Mouse (Mus musculus) spleen, postnatal 4 days (tissue): ENCODE results near the gene Csf3.
"Not testable (repeated sequence)": the region's sequence is repeated elsewhere in the genome, so short reads cannot be mapped to it uniquely, and the experiment has no call there.

ENCODE experiments used
- DNase-seq, 2 experiments: peaks; one replicate each; pipeline ENCODE4 v3.0.0; 2022; ENCODE audit warnings: low spot score in 2 of 2

Gene Csf3

DNA sequence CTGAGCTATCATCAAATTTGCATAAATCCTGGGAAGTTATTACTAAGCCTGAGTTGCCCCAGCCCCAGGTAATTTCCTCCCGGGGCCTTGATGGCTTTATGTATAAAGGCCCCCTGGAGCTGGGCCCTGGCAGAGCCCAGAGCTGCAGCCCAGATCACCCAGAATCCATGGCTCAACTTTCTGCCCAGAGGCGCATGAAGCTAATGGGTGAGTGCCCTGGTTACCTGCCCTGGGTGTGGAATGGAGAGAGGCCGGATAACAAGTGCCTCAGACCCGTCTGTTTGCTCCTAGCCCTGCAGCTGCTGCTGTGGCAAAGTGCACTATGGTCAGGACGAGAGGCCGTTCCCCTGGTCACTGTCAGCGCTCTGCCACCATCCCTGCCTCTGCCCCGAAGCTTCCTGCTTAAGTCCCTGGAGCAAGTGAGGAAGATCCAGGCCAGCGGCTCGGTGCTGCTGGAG lies at the start of gene Csf3:
TSS of gene Csf3 (plus strand) at position 51 of the 458 bp plus-strand sequence.
- no peak for DNase-seq

DNA sequence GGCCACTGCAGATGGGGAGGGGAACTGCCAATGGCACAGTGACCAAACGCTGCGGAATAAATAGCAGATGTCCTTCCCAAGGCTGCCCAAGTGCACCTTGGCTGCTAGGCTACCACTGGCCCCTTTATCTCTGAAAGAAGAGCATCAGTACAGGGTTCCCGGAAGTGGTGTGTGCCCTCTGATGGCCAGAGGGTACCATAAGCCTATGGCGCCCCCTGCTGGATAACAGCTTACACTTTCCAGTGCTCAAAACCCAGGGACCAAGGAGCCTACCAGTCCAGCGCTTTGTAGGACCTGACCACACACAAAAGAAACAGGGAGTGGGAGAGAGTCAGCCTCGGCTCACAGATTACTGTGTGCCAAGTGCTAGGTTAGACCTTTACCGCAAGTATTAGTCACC lies 46.0 kb upstream of the Csf3 start:
- DNase-seq = peak; percentile 53 to 80

DNA sequence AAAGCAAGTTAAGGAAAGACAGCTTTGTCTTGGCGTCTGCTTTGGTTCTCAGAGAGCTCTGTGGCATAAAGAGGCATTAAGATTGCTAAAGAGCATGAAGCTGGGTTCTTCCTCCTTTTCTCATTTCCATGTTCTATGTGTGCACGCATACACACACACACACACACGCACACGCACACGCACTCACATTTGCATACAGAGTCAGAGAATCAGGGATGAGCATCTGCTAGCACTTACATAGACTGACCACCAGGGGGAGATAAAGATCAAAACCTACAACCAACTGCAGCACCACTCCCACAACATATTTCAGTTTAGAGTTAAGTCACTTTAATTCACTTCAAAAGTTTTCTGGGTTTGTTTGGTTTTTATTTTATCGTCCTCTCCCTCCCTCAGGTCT lies 40.5 kb upstream of the Csf3 start:
- DNase-seq = peak in 1 of 2 experiments; percentile 31

DNA sequence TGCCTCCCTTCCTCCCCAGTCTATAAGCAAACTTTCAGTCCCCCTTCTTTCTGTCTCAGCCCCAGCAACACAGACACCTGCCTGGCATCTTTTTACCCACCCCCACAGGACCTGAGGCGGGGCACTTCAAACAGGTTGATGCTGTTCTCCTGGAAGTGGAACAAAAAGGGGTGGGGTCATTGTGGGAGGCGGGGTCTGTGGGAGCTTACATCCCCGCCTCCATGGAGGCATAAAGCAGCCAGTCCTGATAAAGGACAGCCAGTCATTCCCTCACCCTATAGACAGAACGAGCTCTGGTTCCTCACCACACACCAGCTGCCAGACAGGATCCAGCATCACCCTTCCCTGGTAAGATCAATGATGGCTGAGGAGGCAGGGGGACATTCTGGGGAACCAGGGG lies 37.0 kb upstream of the Csf3 start, which contains the start of gene Gsdma:
TSS of gene Gsdma (plus strand) at position 261 of the 400 bp plus-strand sequence.
- DNase-seq = no peak

DNA sequence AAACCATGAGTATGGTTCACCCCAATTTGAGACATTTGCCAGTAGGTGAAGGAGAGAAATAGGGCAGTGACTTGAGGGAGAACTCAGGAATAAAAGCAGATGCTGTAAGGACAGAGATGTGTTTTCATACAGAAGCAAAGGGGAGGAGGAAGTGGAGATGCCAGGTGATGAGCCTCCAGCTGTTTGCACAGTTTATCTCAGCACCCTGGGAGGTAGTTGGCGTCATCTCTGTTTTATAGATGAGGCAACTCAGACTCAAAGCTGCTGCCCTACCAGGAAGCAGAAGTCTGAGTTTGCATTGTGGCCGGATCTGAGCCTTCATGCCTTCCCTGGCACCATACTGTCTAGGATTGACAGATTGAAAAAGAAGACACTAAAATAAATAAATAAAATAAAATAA lies 32.1 kb upstream of the Csf3 start:
- DNase-seq = no peak

DNA sequence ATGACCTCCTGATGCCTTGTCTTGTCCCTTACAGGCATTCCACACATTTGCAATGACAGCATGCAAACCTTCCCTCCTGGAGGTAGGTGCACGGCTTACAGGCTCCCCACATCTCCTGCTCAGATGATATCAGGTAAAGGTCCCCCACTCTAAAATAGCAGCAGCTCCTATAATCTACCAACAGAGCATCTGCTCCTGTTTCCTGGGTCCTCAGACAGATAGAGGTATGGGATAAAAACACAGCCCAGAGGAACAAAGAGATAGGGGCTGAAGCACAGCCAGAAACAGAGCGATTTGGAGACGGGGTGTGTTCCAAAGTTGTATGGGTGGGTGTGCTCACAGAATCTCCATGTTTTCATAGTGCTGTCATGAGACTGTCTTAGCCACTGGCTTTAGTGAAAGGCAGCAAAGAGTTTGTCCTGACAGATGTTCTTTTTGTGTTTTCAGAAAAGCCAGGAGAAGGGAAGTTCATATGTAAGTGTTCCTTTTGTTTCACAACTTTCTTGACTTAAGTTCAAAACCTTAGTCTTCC lies 29.7 kb upstream of the Csf3 start:
- no peak for DNase-seq

DNA sequence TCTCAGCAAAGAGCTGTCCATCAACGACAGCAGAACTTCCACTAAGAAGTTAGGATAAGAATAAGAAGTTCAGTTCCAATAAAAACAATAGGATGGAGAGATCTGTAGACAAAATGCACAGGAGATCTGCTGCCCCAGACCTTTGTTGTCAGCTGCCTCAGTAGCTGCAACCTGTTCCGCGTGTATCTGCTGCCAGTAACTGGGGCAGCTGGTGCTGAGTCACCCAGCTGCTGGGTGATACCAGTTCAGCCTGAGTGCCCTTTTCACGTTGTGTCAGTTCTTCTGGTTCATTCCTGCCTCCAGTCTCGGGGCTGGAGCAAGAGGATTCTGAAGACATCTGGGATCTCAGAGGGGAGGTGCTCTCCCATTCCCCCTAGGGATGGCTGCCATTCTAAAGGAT lies 29.2 kb upstream of the Csf3 start:
- peak in 1 of 2 experiments; percentile 26 for DNase-seq

DNA sequence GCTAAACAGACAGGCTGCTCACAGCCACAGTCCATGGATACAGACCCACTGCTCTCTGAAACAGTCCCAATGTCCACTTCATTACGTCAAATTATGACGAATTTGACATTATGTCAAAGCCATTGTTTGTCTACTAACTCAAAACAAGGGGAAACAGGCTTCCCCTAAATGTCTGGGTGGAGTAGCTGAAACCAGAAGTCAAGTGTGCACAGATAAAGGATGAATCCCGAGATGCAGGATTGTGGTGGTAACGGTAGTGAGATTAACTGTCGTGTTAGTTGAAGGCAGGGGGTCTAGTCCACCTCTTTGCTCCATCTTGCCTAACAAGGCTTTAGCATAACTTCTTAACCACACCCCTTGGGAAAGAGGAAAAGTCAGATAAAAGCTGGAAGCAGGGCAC lies 28.6 kb upstream of the Csf3 start:
- DNase-seq = no peak

DNA sequence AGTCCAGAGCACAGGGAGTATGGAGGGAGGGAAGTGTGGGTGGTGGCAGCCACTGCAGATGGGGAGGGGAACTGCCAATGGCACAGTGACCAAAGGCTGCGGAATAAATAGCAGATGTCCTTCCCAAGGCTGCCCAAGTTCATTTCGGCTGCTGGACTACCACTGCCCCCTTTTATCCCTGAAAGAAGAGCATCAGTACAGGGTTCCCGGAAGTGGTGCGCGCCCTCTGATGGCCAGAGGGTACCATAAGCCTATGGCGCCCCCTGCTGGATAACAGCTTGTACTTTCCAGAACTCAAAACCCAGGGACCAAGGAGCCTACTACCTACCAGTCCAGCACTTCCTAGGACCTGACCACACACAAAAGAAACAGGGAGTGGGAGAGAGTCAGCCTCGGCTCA lies 27.9 kb upstream of the Csf3 start:
- peak; percentile 67 to 82 for DNase-seq

DNA sequence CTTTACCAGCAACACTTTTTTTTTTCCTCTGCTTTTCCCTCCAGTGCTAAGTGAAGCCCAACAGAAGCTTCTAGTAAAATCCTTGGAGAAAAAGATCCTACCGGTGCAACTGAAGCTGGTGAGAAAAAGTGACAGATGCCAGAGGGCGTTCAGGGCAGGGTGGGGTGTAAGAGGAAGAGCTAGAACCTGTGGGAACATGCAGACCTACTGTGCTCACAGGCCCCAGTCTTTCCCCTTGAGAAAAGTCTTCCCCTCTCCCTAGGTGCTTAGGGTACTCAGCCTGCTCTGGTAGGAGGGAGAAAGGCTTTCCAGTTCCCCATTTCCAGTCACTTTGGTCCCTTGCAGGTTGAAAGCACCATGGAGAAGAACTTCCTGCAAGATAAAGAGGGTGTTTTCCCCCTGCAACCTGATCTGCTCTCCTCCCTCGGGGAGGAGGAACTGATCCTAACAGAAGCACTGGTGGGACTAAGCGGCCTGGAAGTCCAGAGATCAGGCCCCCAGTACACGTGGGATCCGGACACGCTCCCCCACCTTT lies 25.2 kb upstream of the Csf3 start:
- no peak for DNase-seq

DNA sequence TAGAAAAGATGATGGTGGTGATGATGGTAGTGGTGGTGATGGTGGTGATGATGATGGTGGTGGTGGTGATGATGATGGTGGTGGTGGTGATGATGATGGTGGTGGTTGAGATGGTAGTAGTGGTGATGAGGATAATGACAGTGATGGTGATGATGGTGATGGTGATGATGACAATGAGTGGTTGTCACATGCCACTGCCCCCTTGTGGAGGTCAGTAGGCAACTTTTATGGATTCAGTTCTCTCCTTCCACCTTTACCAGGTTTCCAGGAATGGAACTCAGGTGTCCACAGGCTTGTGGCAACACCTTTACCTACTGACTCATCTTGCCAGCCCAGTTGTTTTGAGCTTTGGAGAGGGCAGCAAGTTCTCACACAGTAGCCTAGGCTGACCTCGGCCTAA lies 21.0 kb upstream of the Csf3 start:
- no peak for DNase-seq

DNA sequence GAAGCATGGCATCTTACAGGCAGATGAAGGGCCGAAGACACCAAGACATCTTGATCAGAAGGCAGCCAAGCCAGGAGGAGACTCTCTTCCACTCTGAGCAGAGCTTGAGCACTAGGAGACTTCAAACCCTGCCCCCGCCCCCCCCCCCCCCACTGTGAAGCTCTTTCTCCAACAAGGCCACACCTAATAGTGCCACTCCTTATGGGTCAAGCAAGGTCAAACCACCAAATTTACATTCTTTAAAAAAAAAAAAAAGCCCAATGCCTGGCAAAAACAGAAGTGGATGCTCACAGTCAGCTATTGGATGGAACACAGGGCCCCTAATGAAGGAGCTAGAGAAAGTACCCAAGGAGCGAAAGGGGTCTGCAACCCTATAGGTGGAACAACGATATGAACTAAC lies 20.5 kb upstream of the Csf3 start:
- not testable (repeated sequence) for DNase-seq

DNA sequence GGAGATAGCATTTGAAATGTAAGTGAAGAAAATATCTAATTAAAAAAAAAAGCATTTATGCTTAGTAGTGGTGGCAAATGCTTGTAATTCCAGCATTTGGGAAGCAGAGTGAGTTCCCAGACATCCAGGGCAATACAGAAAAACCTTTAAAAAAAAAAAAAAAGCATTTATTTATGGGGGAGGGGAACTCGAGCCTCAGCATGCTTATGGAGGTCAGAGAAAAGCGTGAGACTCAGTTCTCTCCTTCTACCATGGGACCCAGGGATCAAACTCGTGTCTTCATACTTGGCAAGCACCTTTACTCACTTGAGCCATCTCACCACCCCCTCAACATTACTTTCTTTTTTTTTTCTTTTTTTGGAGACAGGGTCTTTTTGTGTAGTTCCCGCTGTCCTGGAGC lies 19.9 kb upstream of the Csf3 start:
- DNase-seq = no peak

DNA sequence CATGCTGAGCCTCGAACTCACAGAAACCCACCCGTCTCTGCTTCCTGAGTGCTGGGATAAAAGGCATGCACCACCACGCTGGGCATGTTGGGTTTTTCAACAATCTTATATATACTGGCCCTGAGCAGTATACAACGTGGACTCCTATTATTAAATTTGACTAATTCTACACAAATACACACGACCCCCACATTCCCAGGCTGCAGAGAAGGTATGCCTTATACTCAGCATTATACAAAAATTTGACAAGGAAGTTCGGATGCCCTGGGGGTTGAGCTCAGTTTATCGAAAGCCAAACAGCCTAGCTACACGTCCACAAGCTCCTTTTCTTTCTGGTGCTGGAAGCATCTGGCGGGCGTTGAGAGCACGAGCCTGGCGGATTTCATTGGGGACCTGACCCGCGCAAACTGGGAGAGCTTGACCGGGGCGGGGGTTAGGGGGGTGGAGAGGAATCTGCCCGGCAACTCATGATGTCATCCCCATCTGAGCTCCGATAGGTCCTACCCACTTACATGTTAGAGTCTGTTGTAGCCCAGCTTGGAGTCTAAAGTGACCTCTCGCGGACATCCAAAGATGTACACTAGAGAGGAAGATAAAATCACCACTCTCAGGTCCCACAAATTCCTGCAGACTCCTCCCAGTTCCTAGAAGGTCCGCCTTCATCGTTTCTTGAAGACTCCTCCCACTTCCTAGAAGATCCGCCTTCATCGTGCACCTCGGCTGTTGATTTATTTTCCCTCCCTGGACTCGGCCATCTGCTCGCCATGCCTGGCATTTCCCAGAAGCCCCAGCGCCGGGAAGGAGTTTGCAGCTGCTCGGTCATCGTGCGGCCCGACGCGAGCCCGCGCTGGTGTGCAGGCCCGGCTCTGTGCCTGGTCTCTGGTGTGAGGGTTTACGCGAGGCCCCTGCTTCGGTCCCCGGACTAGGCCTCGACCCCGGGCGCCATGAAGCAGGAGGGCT lies 19.0 kb upstream of the Csf3 start, which contains the start of gene Psmd3:
TSS of gene Psmd3 (plus strand) at position 769 of the 960 bp plus-strand sequence.
- DNase-seq = peak; percentile 97 to 98

DNA sequence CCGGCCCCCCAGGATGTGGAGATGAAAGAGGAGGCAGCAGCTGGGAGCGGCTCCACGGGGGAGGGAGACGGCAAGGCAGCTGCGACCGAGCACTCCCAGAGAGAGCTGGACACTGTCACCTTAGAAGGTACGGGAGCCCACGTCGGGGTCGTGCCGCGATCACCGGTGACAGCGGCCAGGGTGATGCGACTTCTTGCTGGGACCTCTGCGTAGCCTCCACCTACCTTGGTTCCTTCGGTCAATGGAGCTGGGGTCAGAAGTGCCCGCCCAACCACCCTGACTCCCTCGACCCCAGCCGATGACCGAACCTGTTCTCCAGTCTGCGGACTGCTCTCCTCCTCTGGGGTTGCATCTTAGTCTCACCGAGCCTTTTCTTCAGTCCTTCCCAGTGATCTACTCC lies 18.3 kb upstream of the Csf3 start:
- no peak for DNase-seq

DNA sequence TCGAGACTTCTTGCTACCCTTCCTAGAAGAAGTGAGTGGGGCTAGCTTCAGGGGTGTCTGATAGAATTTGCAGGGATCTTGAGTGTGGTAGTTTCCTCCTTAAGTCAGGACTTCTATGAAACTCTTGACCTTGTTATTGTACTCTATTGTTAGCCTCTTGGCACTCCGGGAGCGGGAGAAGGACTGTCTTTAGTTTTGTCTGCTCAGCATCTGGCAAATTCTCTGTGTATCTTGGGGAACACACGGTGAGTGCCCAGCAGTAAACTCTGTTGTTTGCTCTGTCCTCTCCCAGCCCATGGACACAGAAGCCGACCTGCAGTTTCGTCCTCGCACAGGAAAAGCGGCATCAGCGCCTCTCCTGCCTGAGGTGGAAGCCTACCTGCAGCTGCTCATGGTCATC lies 15.4 kb upstream of the Csf3 start:
- no peak for DNase-seq

DNA sequence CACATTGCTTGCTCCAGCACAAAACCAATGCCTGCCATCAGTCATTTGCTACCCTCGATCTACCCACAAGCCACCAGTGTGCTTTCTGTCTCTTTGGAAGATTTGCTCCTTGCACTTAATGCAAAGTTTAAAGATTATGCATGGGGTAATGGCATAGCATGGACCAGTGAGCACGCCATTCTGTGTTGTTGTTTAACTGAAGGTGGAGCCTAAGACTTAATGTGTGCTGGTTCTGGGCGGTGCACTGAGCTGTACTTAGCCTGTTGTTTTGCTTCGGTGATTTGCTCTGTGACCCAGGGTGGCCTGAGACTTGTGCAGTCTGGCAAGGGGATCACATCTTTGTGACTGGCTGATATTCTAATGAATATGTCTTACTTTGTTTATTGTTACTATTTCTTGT lies 14.1 kb upstream of the Csf3 start:
- no peak for DNase-seq

DNA sequence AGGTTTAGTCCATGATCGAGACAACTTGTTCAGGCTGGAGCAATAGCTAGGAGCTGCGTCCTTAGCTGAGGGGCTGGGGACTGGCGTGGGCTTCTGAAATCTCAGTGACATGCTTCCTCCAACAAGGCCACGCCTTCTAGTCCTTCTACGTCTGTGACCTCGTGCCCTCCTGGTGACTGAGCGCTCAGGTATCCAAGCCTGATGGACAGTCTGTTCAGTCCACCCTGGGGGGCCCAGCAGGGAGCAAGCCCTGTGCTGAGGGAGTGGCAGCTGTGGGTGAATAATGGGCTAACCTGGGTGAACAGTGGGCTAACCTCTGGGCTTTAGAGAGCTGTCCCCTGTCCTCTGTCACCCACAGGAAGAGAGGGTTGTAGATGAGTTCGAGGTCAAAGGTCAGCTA lies 13.1 kb upstream of the Csf3 start:
- no peak for DNase-seq

DNA sequence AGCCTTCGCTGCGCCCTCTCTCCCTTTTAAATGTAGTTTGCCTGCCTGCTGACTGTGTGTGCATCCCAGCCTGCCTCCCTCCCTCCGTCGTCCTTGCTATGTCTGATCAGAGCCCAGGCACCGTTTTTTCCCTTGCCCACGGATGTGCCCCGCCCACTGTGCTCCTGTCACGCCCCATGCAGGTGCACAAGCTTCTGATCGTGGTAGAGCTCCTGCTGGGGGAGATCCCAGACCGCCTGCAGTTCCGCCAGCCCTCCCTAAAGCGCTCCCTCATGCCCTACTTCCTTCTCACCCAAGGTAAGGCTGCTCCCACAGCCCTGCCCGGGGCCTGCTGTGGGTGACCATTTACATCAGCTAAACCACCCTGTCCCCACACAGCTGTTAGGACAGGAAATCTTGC lies 7.9 kb upstream of the Csf3 start:
- no peak for DNase-seq

DNA sequence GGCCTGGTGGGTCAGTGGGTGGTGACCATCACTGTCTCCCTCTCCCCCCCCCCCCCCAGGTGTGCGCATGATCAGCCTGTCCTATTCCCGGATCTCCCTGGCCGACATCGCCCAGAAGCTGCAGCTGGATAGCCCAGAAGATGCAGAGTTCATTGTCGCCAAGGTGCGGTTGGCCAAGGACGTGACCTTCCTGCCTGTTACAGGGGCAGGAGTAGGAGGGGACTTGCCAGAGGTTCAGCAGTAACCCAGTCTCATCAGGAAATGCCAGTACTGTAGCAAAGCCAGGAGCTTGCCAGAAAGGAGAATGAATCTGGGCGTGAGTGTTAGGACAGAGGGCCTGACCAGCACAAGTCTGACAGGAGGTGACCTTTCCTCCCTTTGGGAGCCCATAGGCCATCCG lies 7.3 kb upstream of the Csf3 start:
- no peak for DNase-seq

DNA sequence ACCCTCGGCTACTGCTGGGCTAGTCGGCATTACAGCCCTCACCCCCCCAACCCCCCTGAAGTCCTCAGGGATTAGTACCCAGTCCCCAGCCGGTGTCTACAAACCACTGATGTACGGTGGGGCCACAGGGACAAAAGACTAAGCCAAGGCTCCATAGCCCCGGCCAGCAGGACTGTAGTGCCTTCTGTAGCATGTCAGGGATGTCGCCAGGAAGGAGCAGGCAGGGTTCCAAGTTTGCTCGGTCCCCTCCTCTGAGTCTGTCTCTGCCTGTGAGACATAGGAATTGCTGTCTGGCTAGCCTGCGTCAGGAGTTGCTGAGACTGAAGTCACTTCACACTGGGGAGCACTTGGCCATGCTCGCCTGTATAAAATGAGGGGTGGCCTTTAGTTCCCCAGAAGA lies 6.8 kb upstream of the Csf3 start:
- DNase-seq = no peak

DNA sequence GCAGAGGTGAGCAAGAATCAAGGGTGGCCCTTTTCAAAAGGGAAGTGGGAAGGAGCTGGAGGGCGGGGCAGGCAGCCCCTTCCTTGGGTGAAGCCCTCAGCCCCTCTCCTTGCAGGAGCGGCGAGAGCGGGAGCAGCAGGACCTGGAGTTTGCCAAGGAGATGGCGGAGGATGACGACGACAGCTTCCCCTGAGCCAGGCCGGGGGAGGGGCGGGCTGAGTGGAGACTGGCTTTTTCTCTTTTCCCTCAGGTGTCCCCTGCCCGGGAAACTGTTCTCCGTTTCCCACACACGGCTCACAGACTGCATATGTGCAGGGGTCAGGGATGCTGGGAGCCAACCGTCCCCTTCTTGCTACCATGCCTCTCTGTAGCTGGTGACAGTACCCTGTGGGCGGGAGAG lies 5.7 kb upstream of the Csf3 start:
- no peak for DNase-seq
